Mouse (Mus musculus) lung, adult 2 months (tissue): Measurements from ENCODE around the gene Zfp275. TPM values are rescaled to one million over a fixed set of nuclear protein-coding genes. Genes with fewer than 3 reads are reported as not detected.

ENCODE experiments used
- DNase-seq: peaks from one replicate; pipeline ENCODE4 v3.0.0; 2022
- H3K4me1 ChIP-seq: fragments of 200-500 bp; 2 replicates; pipeline ENCODE4 v1.6.1; 2011; ENCODE audit warnings: low read length; ENCODE audit not compliant: control insufficient read depth, insufficient read depth
- H3K4me3 ChIP-seq: fragments of 200-500 bp; replicated peaks from 2 replicates; pipeline ENCODE3; 2011; ENCODE audit warnings: low read depth, mild to moderate bottlenecking, control low read depth, low read length; ENCODE audit errors: extremely low read depth
- CTCF ChIP-seq: fragments of 200-500 bp; IDR thresholded peaks from 2 replicates; pipeline ENCODE4 v1.5.1; 2011; ENCODE audit warnings: mild to moderate bottlenecking, low read length, control low read depth; ENCODE audit not compliant: insufficient read depth
- POLR2A ChIP-seq: fragments of 200-500 bp; IDR thresholded peaks from 2 replicates; pipeline ENCODE4 v1.6.1; 2011; ENCODE audit warnings: low read depth, mild to moderate bottlenecking, control low read depth, low read length, borderline replicate concordance; ENCODE audit errors: extremely low read depth
- WGBS: fragments of 180-500 bp; shearing (Covaris S2); methylation state at CpG from one replicate; pipeline ENCODE4 v1.1.7; 2018; 5-methylcytosine and 5-hydroxymethylcytosine counted together
- polyA plus RNA-seq: library from polyadenylated mRNA; depleted of rRNA; stranded (reverse); fragments of >200 nt; gene quantifications from 2 replicates; pipeline ENCODE4 v1.2.3, GENCODE M21; 2012; rRNA removed

Zfp275 gene
- polyA plus RNA-seq, 1 experiment = 14.7 TPM

DNA sequence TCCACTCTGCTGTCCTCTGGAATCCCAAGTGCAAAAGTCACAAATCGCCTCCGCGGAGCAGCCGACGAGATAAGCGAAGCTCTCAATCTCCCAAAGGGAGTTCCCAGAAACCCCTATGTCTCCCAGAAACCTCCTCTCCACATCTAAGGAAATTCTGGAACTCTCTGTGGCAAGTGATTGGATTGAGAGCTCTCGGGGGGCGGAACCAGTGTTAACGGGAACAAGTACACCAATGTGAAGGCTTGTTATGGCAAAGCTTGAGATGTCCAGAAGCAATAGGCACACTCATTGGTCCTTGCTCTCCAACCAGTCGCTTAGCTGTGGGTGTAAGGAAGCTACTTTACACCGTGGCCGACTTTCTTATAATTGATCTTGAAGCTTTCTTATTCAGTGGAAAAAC, 59.2 kb downstream of the Zfp275 start:
- no peak for TF ChIP-seq CTCF
- no peak for TF ChIP-seq POLR2A
- 91% methylated on average over 12 of the region's 12 CpGs for WGBS
- DNase-seq = no peak
- H3K4me3 ChIP-seq = no peak overlapping the region
- H3K4me1 ChIP-seq = no peaks in the 10 kb centered on the region

Other genes starting within 250 kb of the Zfp275 start
- 0.82 and 0.98 TPM in 2 replicates for gene Xlr3a, start 245.5 kb upstream of the Zfp275 start, polyA plus RNA-seq
- 0.65 and 0.71 TPM in 2 replicates for gene Gm14685, start 225.6 kb upstream of the Zfp275 start, polyA plus RNA-seq
- not detected in 2 replicates for gene Xlr5b, start 193.8 kb upstream of the Zfp275 start, polyA plus RNA-seq
- 0.09 TPM in 1 of 2 replicates, not detected in the other for gene DXBay18, start 193.2 kb upstream of the Zfp275 start, polyA plus RNA-seq
- gene Spin2d, start 165.6 kb upstream of the Zfp275 start, polyA plus RNA-seq = not detected in 2 replicates
- 0.54 and 2.7 TPM in 2 replicates for gene Xlr3b, start 150.4 kb upstream of the Zfp275 start, polyA plus RNA-seq
- 0.27 and 0.80 TPM in 2 replicates for gene Xlr4b, start 128.3 kb upstream of the Zfp275 start, polyA plus RNA-seq
- gene F8a, start 114.3 kb upstream of the Zfp275 start, polyA plus RNA-seq = 11.7 and 15.1 TPM in 2 replicates
- 0.08 and 0.79 TPM in 2 replicates for gene Xlr4c, start 99.5 kb upstream of the Zfp275 start, polyA plus RNA-seq
- not detected in 2 replicates for gene Xlr3c, start 77.2 kb upstream of the Zfp275 start, polyA plus RNA-seq
- gene Xlr5a, start 49.6 kb upstream of the Zfp275 start, polyA plus RNA-seq = not detected in 2 replicates
- gene Xlr5c, start 49.6 kb upstream of the Zfp275 start, polyA plus RNA-seq = not detected in 2 replicates
- not detected in 2 replicates for gene Gm45015, start 5.8 kb upstream of the Zfp275 start, polyA plus RNA-seq
- 0.05 TPM in 1 of 2 replicates, not detected in the other for gene Gm18336, start 56.1 kb downstream of the Zfp275 start, polyA plus RNA-seq
- gene Zfp92, start 68.5 kb downstream of the Zfp275 start, polyA plus RNA-seq = 0.06 and 0.32 TPM in 2 replicates
- 1.1 and 115 TPM in 2 replicates for gene Trex2, start 92.7 kb downstream of the Zfp275 start, polyA plus RNA-seq
- gene Haus7, start 116.4 kb downstream of the Zfp275 start, polyA plus RNA-seq = 9.2 and 14.1 TPM in 2 replicates
- gene Bgn, start 141.0 kb downstream of the Zfp275 start, polyA plus RNA-seq = 656 and 780 TPM in 2 replicates
- gene Atp2b3, start 160.5 kb downstream of the Zfp275 start, polyA plus RNA-seq = 0.04 TPM in 1 of 2 replicates, not detected in the other